Mouse (Mus musculus): ENCODE measurements around the gene Kcnma1. TPM values are rescaled to one million over a fixed set of nuclear protein-coding genes. Genes with fewer than 3 reads are reported as not detected.
A peak's percentile ranks its signal among the peaks of the same experiment; 100 is the strongest.

The Kcnma1 gene
- polyA plus RNA-seq, 2 experiments: 5.4 to 8.5 TPM

DNA sequence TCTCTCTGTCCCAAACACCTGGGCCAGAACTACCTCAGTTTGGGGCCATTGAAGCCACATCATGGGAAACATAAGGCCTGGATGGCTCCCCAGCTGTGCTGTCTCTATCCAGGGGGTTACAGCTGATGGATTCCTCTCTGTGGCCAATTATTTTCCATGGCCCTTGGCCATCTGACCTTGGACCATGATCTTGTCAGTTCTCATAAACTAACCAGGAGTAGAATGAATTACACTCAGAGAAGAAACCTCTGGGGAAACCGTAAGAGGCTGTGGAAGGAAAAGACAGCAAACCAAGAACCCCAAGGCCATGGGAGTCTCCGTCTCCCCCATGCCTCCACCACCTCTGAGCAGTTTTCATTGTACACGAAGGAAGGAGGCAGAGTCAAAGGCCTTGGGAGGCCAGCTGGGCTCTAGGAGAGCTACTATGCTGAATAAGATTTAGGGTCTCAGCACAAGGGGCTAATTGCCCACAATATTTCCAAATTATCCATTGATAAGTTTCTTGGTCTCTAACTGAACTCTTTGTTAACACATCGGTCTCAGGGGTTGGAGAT, 491.6 kb downstream of the Kcnma1 start:
- Histone ChIP-seq H3K9me3 (ENCODE audit: control insufficient read depth, low read length) (no peaks in the 10 kb centered on the region), H3K27me3 (ENCODE audit: control insufficient read depth, insufficient read depth, low read length) (no peaks in the 10 kb centered on the region), H3K9ac (ENCODE audit: low read depth, low read length, severe bottlenecking) (no peak overlapping the region), H3K4me1 (ENCODE audit: control insufficient read depth, insufficient read depth, low read length) (peaks cover 13% of the 10 kb centered on the region; the same call in 1 of the 2 replicates), H3K27ac (replicated peaks; ENCODE audit: low read depth, low read length) (no peak overlapping the region), H3K36me3 (ENCODE audit: control insufficient read depth, insufficient read depth, low read length) (no peaks in the 10 kb centered on the region), H3K4me3 (replicated peaks; ENCODE audit: low read length) (no peak overlapping the region), H3K4me2 (replicated peaks; ENCODE audit: low read depth, low read length, severe bottlenecking) (no peak overlapping the region)
- ATAC-seq (ENCODE audit: low FRiP score, low read depth): no peak
- no peak for TF ChIP-seq POLR2A (IDR thresholded peaks at IDR 0.05; ENCODE audit: borderline replicate concordance, extremely low read depth, insufficient read depth, insufficient read length)
- no peak for DNase-seq (ENCODE audit: low spot score)
- 54% methylated on average over 4 of the region's 4 CpGs for WGBS

DNA sequence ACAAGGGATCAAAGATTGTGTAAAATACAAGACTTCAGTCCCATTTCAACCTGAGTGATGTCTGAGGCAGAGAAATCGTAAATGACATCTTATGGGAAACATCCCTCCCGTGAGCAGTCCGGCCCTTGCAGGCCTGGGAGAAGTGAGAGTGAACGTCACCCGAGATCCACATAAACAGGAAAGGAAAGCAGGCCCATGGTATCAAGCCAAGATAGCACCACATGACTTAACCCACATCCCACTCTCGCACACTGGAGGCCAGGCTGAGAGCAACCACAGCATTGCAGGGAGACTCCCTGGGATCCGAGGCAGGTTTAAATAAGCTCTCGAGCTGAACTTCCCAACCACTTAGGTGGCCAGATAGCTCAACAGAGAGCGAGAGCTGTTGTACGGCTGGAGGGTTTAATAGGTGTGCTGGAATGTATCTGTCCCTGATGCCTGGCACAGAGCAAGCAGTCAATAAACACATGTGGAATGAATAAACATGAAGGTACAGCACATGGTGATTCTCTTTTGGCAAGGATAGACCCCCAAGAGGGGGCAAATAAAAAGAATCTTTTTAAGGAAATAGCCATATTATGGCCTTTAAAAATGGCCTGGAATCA, 493.1 kb downstream of the Kcnma1 start:
- no peaks in the 10 kb centered on the region for H3K27me3 ChIP-seq (ENCODE audit: control insufficient read depth, insufficient read depth, low read length)
- H3K9ac ChIP-seq (ENCODE audit: low read depth, low read length, severe bottlenecking): no peak overlapping the region
- TF ChIP-seq POLR2A (IDR thresholded peaks at IDR 0.05; ENCODE audit: borderline replicate concordance, extremely low read depth, insufficient read depth, insufficient read length): no peak
- no peak overlapping the region for H3K4me2 ChIP-seq (replicated peaks; ENCODE audit: low read depth, low read length, severe bottlenecking)
- no peaks in the 10 kb centered on the region for H3K36me3 ChIP-seq (ENCODE audit: control insufficient read depth, insufficient read depth, low read length)
- no peak overlapping the region for H3K4me3 ChIP-seq (replicated peaks; ENCODE audit: low read length)
- 21% methylated on average over 10 of the region's 10 CpGs for WGBS
- H3K9me3 ChIP-seq (ENCODE audit: control insufficient read depth, low read length): no peaks in the 10 kb centered on the region
- no peak overlapping the region for H3K27ac ChIP-seq (replicated peaks; ENCODE audit: low read depth, low read length)
- DNase-seq (ENCODE audit: low spot score) (peak; percentile 49), ATAC-seq (ENCODE audit: low FRiP score, low read depth) (peak; percentile 64)
- peaks cover 13% of the 10 kb centered on the region; the same call in 1 of the 2 replicates for H3K4me1 ChIP-seq (ENCODE audit: control insufficient read depth, insufficient read depth, low read length)

DNA sequence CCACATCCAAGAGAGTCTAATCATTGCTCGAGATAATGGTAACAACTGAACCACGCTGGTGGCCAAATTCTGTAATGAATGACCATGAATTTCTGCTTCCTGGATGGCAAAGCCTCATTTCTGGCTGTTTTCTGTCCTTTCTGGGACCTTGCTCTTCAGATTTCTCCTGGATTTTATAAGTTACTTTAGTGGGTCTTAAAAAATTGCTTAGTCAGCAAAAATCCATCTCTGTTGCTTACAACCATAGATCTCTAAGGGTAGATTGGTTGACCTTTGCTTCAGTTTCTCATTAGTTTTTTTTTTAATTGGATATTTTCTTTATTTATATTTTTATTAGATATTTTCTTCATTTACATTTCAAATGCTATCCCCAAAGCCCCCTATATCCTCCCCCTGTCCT, 496.9 kb downstream of the Kcnma1 start:
- ATAC-seq (ENCODE audit: low FRiP score, low read depth): no peak
- no peak overlapping the region for H3K4me2 ChIP-seq (replicated peaks; ENCODE audit: low read depth, low read length, severe bottlenecking)
- TF ChIP-seq POLR2A (IDR thresholded peaks at IDR 0.05; ENCODE audit: borderline replicate concordance, extremely low read depth, insufficient read depth, insufficient read length): no peak
- H3K27me3 ChIP-seq (ENCODE audit: control insufficient read depth, insufficient read depth, low read length): no peaks in the 10 kb centered on the region
- no peaks in the 10 kb centered on the region for H3K9me3 ChIP-seq (ENCODE audit: control insufficient read depth, low read length)
- no peak overlapping the region for H3K9ac ChIP-seq (ENCODE audit: low read depth, low read length, severe bottlenecking)
- 0 out of 2 replicates have a peak, but pooled peaks cover 6% of the 10 kb centered on the region for H3K4me1 ChIP-seq (ENCODE audit: control insufficient read depth, insufficient read depth, low read length)
- no peak overlapping the region for H3K4me3 ChIP-seq (replicated peaks; ENCODE audit: low read length)
- no peaks in the 10 kb centered on the region for H3K36me3 ChIP-seq (ENCODE audit: control insufficient read depth, insufficient read depth, low read length)
- 98% methylated on average over 2 of the region's 2 CpGs for WGBS
- H3K27ac ChIP-seq (replicated peaks; ENCODE audit: low read depth, low read length): no peak overlapping the region
- DNase-seq (ENCODE audit: low spot score): no peak

DNA sequence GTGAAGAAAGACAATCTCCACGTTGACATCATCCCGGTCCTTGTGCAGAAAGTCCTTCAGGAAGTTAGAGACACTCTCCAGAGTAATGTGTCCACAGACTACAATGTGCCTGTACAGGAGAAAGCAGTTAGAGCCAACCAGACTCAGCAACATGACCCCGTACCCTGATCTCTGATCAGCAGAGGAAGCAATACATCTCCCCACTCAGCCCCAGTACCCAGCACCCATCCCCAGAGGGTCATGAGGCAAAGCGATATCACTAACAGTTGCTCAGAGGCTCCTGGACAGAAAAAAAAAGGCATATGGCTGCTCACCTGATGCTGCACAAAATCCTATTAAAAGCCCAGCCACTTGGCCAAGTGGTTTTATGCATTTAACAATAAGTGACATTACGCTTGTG, 504.5 kb downstream of the Kcnma1 start:
- no peaks in the 10 kb centered on the region for H3K27me3 ChIP-seq (ENCODE audit: control insufficient read depth, insufficient read depth, low read length)
- no peak overlapping the region for H3K4me2 ChIP-seq (replicated peaks; ENCODE audit: low read depth, low read length, severe bottlenecking)
- H3K9ac ChIP-seq (ENCODE audit: low read depth, low read length, severe bottlenecking): no peak overlapping the region
- no peak for DNase-seq (ENCODE audit: low spot score)
- no peaks in the 10 kb centered on the region for H3K36me3 ChIP-seq (ENCODE audit: control insufficient read depth, insufficient read depth, low read length)
- TF ChIP-seq POLR2A (IDR thresholded peaks at IDR 0.05; ENCODE audit: borderline replicate concordance, extremely low read depth, insufficient read depth, insufficient read length): no peak
- no peak for ATAC-seq (ENCODE audit: low FRiP score, low read depth)
- no peak overlapping the region for H3K4me3 ChIP-seq (replicated peaks; ENCODE audit: low read length)
- WGBS: 80% methylated on average over 5 of the region's 5 CpGs
- no peaks in the 10 kb centered on the region for H3K9me3 ChIP-seq (ENCODE audit: control insufficient read depth, low read length)
- no peak overlapping the region for H3K27ac ChIP-seq (replicated peaks; ENCODE audit: low read depth, low read length)
- no peaks in the 10 kb centered on the region for H3K4me1 ChIP-seq (ENCODE audit: control insufficient read depth, insufficient read depth, low read length)

DNA sequence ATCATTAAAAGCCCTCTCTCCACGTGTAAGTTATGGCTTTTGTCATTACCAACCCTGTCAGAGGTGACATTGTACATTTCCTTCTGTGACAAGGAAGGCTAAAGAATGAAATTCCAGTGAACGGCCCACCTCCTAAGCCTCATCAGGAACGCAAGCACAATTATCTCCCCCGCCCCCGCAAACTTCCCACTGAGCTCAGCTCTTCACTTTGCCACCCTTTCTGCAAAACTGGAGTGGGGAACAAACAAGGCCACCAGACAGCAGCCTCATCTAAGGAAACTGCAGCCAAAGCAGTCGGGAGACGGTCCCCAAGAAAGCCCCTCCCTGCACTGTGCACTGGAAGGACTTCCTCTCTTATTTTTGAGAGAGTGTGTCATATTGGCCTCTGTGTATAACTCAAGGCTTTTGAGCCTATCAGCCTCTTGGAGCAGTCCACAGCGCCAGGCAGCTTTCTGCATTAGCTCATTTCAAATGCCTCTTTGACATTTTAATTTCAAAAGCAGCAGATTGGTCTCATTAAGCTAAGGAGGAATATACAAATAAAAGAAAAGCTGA, 512.0 kb downstream of the Kcnma1 start:
- H3K27ac ChIP-seq (replicated peaks; ENCODE audit: low read depth, low read length): no peak overlapping the region
- H3K9me3 ChIP-seq (ENCODE audit: control insufficient read depth, low read length): no peaks in the 10 kb centered on the region
- H3K27me3 ChIP-seq (ENCODE audit: control insufficient read depth, insufficient read depth, low read length): no peaks in the 10 kb centered on the region
- H3K9ac ChIP-seq (ENCODE audit: low read depth, low read length, severe bottlenecking): no peak overlapping the region
- TF ChIP-seq POLR2A (IDR thresholded peaks at IDR 0.05; ENCODE audit: borderline replicate concordance, extremely low read depth, insufficient read depth, insufficient read length): no peak
- H3K4me2 ChIP-seq (replicated peaks; ENCODE audit: low read depth, low read length, severe bottlenecking): no peak overlapping the region
- no peak overlapping the region for H3K4me3 ChIP-seq (replicated peaks; ENCODE audit: low read length)
- ATAC-seq (ENCODE audit: low FRiP score, low read depth) (no peak), DNase-seq (ENCODE audit: low spot score) (no peak)
- no peaks in the 10 kb centered on the region for H3K36me3 ChIP-seq (ENCODE audit: control insufficient read depth, insufficient read depth, low read length)
- WGBS: 21% methylated on average over 8 of the region's 8 CpGs
- H3K4me1 ChIP-seq (ENCODE audit: control insufficient read depth, insufficient read depth, low read length): peaks cover 7% of the 10 kb centered on the region; the same call in 1 of the 2 replicates

Measured in limb, embryonic 14.5 days (tissue).